Mouse (Mus musculus): ENCODE measurements around the gene Sgta. TPM values are rescaled to one million over a fixed set of nuclear protein-coding genes. Genes with fewer than 3 reads are reported as not detected.
"Not testable (repeated sequence)": the region's sequence is repeated elsewhere in the genome, so short reads cannot be mapped to it uniquely, and the experiment has no call there.

The Sgta gene
- polyA plus RNA-seq, 1 experiment from 2014 or later, result 262 TPM

DNA sequence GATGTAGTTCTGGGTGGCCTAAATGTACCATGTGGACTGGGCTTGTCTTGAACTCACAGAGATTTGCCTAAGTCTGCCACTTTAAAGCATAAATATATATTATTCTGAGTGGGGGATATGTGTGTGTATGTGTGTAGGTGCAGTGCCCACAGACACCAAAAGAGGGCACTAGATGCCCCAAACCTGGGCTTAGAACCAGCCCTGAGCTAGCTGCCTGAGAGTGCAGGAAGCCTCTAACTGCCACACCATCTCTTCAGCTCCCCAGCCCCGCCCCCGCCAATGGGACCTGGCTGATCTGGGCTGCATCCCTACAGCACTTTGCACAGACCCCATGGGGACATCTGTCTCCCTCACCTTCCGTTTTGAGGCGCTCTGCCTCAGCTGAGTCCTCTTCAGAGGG is 9.3 kb downstream of the Sgta start:
- H3K4me1 ChIP-seq (ENCODE audit: control insufficient read depth, insufficient read depth, low read length), result no peaks in the 10 kb centered on the region
- H3K36me3 ChIP-seq (ENCODE audit: control insufficient read depth, insufficient read depth, low read length), result peaks cover 37% of the 10 kb centered on the region
- no peak for ATAC-seq (ENCODE audit: insufficient read depth, low FRiP score, low TSS enrichment)
- H3K4me2 ChIP-seq (ENCODE audit: low read depth), result no peak overlapping the region
- H3K27me3 ChIP-seq (ENCODE audit: control insufficient read depth, insufficient read depth, low read length), result no peaks in the 10 kb centered on the region
- 87% methylated on average over 4 of the region's 4 CpGs for WGBS
- no peak overlapping the region for H3K27ac ChIP-seq (ENCODE audit: low read depth, low read length)
- DNase-seq (ENCODE audit: low spot score), result peak; percentile 30
- no peak overlapping the region for H3K4me3 ChIP-seq (ENCODE audit: low read depth, low read length)
- no peaks in the 10 kb centered on the region for H3K9me3 ChIP-seq (ENCODE audit: control insufficient read depth, low read length)
- no peak overlapping the region for H3K9ac ChIP-seq (ENCODE audit: low read length)

DNA sequence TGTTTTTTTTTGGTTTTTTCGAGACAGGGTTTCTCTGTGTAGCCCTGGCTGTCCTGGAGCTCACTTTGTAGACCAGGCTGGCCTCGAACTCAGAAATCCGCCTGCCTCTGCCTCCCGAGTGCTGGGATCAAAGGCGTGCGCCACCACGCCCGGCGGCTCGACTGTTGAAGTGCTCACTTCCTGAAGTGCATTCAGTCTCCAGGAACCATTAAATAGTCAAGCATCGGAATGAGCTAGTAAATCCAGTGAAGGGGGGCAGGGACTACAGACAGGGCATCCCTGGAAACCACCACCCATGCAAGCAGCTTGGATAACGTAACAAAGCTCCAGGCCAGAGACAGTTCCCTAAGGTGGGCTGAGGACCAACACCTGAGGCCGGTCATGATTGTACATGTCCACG is 14.7 kb downstream of the Sgta start:
- not testable (repeated sequence) for H3K9ac ChIP-seq (ENCODE audit: low read length); H3K4me2 ChIP-seq (ENCODE audit: low read depth); ATAC-seq (ENCODE audit: insufficient read depth, low FRiP score, low TSS enrichment); DNase-seq (ENCODE audit: low spot score); H3K4me1 ChIP-seq (ENCODE audit: control insufficient read depth, insufficient read depth, low read length); H3K27me3 ChIP-seq (ENCODE audit: control insufficient read depth, insufficient read depth, low read length); H3K9me3 ChIP-seq (ENCODE audit: control insufficient read depth, low read length); H3K27ac ChIP-seq (ENCODE audit: low read depth, low read length); H3K4me3 ChIP-seq (ENCODE audit: low read depth, low read length)
- WGBS, result 91% methylated on average over 14 of the region's 14 CpGs
- H3K36me3 ChIP-seq (ENCODE audit: control insufficient read depth, insufficient read depth, low read length), result peaks cover 35% of the 10 kb centered on the region

DNA sequence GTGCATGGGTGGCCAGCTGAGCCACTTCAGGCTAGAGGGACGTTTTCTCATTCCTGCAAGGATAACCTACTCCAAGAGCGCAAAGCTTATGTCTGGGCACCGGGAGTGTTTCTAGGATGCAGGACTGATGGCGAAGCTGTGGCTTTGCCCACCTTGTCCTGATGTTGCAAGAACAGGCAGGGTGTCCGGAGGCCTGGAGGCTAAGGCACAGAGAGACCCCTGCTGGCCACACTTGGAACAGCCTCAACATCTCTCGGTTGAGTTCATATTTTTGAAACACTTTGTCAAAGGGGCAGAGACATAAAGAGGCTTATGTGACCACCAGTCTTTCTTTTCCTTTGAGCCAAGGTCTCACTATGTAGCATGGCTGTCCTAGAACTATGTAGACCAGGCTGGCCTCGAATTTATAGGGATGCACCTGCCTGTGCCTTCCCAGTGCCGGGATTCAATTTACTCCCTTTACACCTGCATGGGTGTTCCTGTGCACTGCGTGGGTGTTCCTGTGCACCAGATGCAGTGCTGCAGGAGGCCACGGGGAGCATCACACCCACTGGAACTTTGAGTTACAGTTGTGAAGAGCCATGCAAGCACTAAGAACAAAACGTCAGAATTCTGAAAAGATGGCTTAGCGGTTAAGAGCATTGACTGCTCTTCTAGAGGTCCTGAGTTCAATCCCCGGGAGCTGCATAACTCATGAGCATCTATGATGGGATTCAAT is 18.4 kb downstream of the Sgta start:
- DNase-seq (ENCODE audit: low spot score) (peak; percentile 80), ATAC-seq (ENCODE audit: insufficient read depth, low FRiP score, low TSS enrichment) (no peak)
- peaks cover 11% of the 10 kb centered on the region for H3K36me3 ChIP-seq (ENCODE audit: control insufficient read depth, insufficient read depth, low read length)
- H3K27ac ChIP-seq (ENCODE audit: low read depth, low read length), result no peak overlapping the region
- no peak overlapping the region for H3K9ac ChIP-seq (ENCODE audit: low read length)
- no peaks in the 10 kb centered on the region for H3K27me3 ChIP-seq (ENCODE audit: control insufficient read depth, insufficient read depth, low read length)
- H3K4me2 ChIP-seq (ENCODE audit: low read depth), result no peak overlapping the region
- 34% methylated on average over 13 of the region's 13 CpGs for WGBS
- no peaks in the 10 kb centered on the region for H3K9me3 ChIP-seq (ENCODE audit: control insufficient read depth, low read length)
- H3K4me3 ChIP-seq (ENCODE audit: low read depth, low read length), result no peak overlapping the region
- H3K4me1 ChIP-seq (ENCODE audit: control insufficient read depth, insufficient read depth, low read length), result no peaks in the 10 kb centered on the region

DNA sequence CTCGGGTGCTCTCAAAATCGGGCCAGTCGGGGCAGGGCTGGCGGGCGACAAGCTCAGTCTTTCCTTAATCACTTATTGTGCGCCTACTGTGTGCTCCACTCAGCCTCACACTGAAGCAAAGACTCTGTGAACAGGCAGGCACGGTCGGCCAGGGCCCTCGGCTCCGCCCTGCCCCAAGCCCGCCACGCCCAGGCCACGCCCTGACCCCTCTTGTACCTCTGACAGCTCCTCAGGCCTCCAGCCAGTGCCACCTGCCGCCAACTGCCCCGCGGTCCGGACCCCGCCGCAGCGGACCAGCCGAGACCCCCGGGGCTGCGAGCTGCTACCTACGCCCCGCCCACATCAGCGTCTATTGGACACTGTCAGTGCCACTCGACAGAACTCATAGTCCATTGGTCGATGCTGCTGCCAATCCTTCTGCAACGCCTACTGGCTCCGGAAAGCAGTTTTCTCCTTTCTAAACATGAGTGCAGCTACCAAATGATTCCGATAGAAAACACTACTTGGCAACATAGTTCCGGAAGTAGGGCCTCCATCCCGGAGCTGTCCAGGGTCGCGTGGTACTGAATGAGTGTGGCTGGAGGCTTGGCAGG is 22.9 kb downstream of the Sgta start, which contains the start of gene Slc39a3:
Slc39a3 (minus strand) TSS at position 439 of the 593 bp plus-strand sequence.
- WGBS, result under 1% methylated on average over 34 of the region's 35 CpGs
- no peak within 1 kb of the TSS for H3K27ac ChIP-seq (ENCODE audit: low read depth, low read length)
- ATAC-seq (ENCODE audit: insufficient read depth, low FRiP score, low TSS enrichment), result peak; percentile 99

DNA sequence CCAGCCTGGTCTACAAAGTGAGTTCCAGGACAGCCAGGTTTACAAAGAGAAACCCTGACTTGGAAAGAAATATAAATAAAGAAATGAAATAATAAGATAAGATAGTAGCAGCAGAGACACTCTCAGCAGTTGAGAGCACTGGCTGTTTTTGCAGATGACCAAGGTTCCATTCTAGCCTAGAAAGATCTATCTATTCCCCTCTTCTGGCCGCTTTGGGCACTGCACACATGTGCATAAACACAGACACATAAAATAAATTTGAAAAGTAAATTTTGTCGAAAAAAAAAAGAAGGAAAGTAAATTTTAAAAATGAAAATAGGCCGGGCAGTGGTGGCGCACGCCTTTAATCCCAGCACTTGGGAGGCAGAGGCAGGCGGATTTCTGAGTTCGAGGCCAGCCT is 23.7 kb downstream of the Sgta start:
- DNase-seq (ENCODE audit: low spot score), result peak; percentile 34
- ATAC-seq (ENCODE audit: insufficient read depth, low FRiP score, low TSS enrichment), result no peak
- no peaks in the 10 kb centered on the region for H3K9me3 ChIP-seq (ENCODE audit: control insufficient read depth, low read length)
- no peak overlapping the region for H3K4me2 ChIP-seq (ENCODE audit: low read depth)
- WGBS, result 73% methylated on average over 7 of the region's 7 CpGs
- peaks cover 2% of the 10 kb centered on the region; the same call in 1 of the 2 replicates for H3K36me3 ChIP-seq (ENCODE audit: control insufficient read depth, insufficient read depth, low read length)
- H3K27me3 ChIP-seq (ENCODE audit: control insufficient read depth, insufficient read depth, low read length), result no peaks in the 10 kb centered on the region
- no peaks in the 10 kb centered on the region for H3K4me1 ChIP-seq (ENCODE audit: control insufficient read depth, insufficient read depth, low read length)
- no peak overlapping the region for H3K27ac ChIP-seq (ENCODE audit: low read depth, low read length)
- no peak overlapping the region for H3K9ac ChIP-seq (ENCODE audit: low read length)
- no peak overlapping the region for H3K4me3 ChIP-seq (ENCODE audit: low read depth, low read length)

More for the DNA sequence above, 22.9 kb downstream of the Sgta start, which contains the start of gene Slc39a3:
- Histone ChIP-seq H3K4me3 (ENCODE audit: low read depth, low read length) (peak within 1 kb of the TSS; percentile 71), H3K9me3 (ENCODE audit: control insufficient read depth, low read length) (no peaks in the 10 kb centered on the region), H3K4me1 (ENCODE audit: control insufficient read depth, insufficient read depth, low read length) (no peaks in the 10 kb centered on the region), H3K9ac (ENCODE audit: low read length) (peak within 1 kb of the TSS; percentile 69), H3K36me3 (ENCODE audit: control insufficient read depth, insufficient read depth, low read length) (no peaks in the 10 kb centered on the region), H3K4me2 (ENCODE audit: low read depth) (peak within 1 kb of the TSS; percentile 70), H3K27me3 (ENCODE audit: control insufficient read depth, insufficient read depth, low read length) (no peaks in the 10 kb centered on the region)
- peak; percentile 98 for DNase-seq (ENCODE audit: low spot score)

DNA sequence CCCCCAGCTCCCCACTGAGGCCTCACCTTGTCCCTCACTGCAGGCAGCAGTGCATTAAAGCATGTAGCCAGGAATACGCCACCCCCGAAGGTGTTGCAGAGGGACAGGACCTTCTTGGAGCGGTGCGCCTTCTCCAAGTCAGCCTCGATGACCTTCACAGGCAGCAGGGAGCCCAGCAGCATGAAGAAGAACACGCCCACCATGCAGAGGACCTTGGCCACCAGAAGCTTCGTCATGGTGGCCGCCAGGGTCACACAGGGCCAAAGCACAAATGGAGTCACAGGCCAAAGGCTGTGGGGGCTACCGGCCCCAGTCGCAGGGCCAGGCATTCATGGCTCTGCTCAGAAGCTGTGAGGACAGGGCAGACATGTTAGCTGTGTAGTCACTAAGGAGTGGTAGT is 26.4 kb downstream of the Sgta start:
- Histone ChIP-seq H3K27ac (ENCODE audit: low read depth, low read length) (no peak overlapping the region), H3K4me3 (ENCODE audit: low read depth, low read length) (no peak overlapping the region), H3K27me3 (ENCODE audit: control insufficient read depth, insufficient read depth, low read length) (no peaks in the 10 kb centered on the region), H3K36me3 (ENCODE audit: control insufficient read depth, insufficient read depth, low read length) (peaks cover 3% of the 10 kb centered on the region; the same call in 1 of the 2 replicates), H3K9me3 (ENCODE audit: control insufficient read depth, low read length) (no peaks in the 10 kb centered on the region), H3K4me2 (ENCODE audit: low read depth) (no peak overlapping the region), H3K4me1 (ENCODE audit: control insufficient read depth, insufficient read depth, low read length) (no peaks in the 10 kb centered on the region), H3K9ac (ENCODE audit: low read length) (no peak overlapping the region)
- ATAC-seq (ENCODE audit: insufficient read depth, low FRiP score, low TSS enrichment) (no peak), DNase-seq (ENCODE audit: low spot score) (no peak)
- 83% methylated on average over 10 of the region's 10 CpGs for WGBS

DNA sequence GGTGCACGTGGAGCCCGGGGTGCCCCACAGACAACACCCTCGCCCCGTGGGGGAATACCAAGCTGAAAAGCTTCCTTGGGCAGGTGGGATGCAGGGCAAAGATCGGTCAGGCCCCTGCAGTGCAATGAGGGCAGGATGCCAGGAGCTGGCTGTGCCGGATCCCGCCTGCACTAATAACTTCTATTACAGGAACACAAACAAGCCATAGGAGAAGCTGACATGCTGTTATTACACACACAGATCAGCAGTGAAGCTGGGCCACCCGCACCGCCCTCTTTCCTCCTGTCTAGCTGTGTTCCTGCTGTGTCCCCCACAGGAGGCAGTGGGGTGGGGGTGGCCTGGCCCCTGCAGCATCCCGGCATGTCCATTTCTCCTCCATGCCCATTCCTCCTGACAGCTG is 30.9 kb downstream of the Sgta start:
- no peak for ATAC-seq (ENCODE audit: insufficient read depth, low FRiP score, low TSS enrichment)
- peaks cover 3% of the 10 kb centered on the region; the same call in 1 of the 2 replicates for H3K4me1 ChIP-seq (ENCODE audit: control insufficient read depth, insufficient read depth, low read length)
- peaks cover 9% of the 10 kb centered on the region for H3K27me3 ChIP-seq (ENCODE audit: control insufficient read depth, insufficient read depth, low read length)
- peaks cover 3% of the 10 kb centered on the region; the same call in 1 of the 2 replicates for H3K36me3 ChIP-seq (ENCODE audit: control insufficient read depth, insufficient read depth, low read length)
- H3K4me2 ChIP-seq (ENCODE audit: low read depth), result no peak overlapping the region
- no peak overlapping the region for H3K9ac ChIP-seq (ENCODE audit: low read length)
- H3K27ac ChIP-seq (ENCODE audit: low read depth, low read length), result no peak overlapping the region
- no peak overlapping the region for H3K4me3 ChIP-seq (ENCODE audit: low read depth, low read length)
- no peaks in the 10 kb centered on the region for H3K9me3 ChIP-seq (ENCODE audit: control insufficient read depth, low read length)
- 73% methylated on average over 10 of the region's 10 CpGs for WGBS
- no peak for DNase-seq (ENCODE audit: low spot score)

DNA sequence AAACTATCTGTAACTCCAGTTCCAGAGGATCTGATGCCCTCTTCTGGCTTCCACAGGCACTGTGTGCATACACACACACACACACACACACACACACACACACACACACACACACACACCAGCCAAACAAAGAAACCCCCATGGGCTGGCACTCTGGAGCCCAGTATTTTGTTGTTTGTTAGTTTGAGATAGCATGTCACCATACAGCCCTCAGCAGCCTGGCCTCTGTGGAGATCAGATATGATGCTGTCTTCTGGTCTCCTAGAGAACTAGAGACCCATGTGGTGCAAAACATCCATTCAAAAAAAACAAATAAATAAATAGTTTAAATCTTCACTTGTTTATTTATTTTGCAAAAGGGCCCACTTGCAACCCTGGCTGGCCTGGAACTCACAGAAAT is 31.8 kb downstream of the Sgta start:
- Histone ChIP-seq H3K36me3 (ENCODE audit: control insufficient read depth, insufficient read depth, low read length) (peaks cover 3% of the 10 kb centered on the region; the same call in 1 of the 2 replicates), H3K4me1 (ENCODE audit: control insufficient read depth, insufficient read depth, low read length) (peaks cover 3% of the 10 kb centered on the region; the same call in 1 of the 2 replicates), H3K9ac (ENCODE audit: low read length) (no peak overlapping the region), H3K4me3 (ENCODE audit: low read depth, low read length) (no peak overlapping the region), H3K27ac (ENCODE audit: low read depth, low read length) (no peak overlapping the region), H3K9me3 (ENCODE audit: control insufficient read depth, low read length) (no peaks in the 10 kb centered on the region), H3K27me3 (ENCODE audit: control insufficient read depth, insufficient read depth, low read length) (peaks cover 12% of the 10 kb centered on the region), H3K4me2 (ENCODE audit: low read depth) (no peak overlapping the region)
- no peak for DNase-seq (ENCODE audit: low spot score)
- no peak for ATAC-seq (ENCODE audit: insufficient read depth, low FRiP score, low TSS enrichment)

DNA sequence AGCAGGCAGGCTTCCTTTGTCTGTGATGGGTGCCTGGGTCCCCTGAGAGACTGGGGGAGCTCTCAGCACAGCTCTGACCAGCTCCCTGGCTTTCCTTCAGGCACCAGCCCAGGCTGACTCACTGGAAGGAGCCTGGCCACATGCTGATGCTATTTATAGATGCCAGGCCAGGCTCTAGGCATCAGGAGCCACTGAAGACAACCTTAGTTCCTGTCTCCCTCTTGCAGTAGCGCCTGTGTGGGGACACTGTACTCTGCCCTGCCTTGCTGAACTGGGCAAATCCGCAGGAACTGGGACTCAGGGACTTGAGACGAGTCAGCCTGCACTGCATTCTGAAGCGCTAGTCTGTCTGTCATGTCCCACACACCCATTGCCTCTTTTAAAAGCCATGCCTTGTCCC is 32.6 kb downstream of the Sgta start:
- Histone ChIP-seq H3K36me3 (ENCODE audit: control insufficient read depth, insufficient read depth, low read length) (peaks cover 3% of the 10 kb centered on the region; the same call in 1 of the 2 replicates), H3K9ac (ENCODE audit: low read length) (no peak overlapping the region), H3K4me1 (ENCODE audit: control insufficient read depth, insufficient read depth, low read length) (peaks cover 3% of the 10 kb centered on the region; the same call in 1 of the 2 replicates), H3K4me2 (ENCODE audit: low read depth) (no peak overlapping the region), H3K27ac (ENCODE audit: low read depth, low read length) (no peak overlapping the region), H3K9me3 (ENCODE audit: control insufficient read depth, low read length) (no peaks in the 10 kb centered on the region), H3K27me3 (ENCODE audit: control insufficient read depth, insufficient read depth, low read length) (peaks cover 17% of the 10 kb centered on the region), H3K4me3 (ENCODE audit: low read depth, low read length) (no peak overlapping the region)
- WGBS, result 79% methylated on average over 4 of the region's 4 CpGs
- ATAC-seq (ENCODE audit: insufficient read depth, low FRiP score, low TSS enrichment) (no peak), DNase-seq (ENCODE audit: low spot score) (no peak)

Data from neural tube, embryonic 11.5 days (tissue).